Mouse (Mus musculus): ENCODE data around the gene Gper1.

Gene Gper1

DNA sequence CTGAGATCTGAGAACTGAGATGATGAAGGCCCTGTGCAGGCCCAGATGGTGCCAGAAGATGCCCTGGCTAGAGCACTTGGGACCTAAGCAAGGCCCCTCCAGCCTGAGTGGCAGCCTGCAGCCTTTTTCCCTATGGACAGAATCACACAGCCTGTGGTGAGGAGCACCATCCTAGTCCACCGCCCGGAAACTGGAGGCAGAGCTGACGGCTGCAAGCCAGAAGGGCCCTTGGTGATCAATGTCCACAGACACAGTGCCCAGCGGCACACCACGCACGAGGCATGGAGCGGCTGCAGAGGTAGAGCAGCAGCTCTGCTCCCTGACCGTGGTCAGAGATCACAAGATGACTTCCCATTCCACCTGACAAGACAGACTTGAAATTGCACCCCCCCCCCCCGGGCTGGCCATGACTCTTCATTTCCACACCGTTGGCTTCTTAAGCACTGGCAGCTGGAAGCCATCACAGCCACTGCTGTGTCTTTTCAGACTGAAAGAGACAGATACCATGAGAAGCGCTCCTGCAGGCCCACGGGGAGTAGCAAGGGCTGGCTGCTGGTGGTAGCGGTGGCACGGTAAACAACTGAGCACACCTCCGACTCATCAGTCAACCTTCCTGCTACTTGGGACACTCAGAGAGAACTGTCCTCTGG lies 11.2 kb upstream of the Gper1 start:
- DNase-seq (ENCODE audit: low spot score) = no peak

DNA sequence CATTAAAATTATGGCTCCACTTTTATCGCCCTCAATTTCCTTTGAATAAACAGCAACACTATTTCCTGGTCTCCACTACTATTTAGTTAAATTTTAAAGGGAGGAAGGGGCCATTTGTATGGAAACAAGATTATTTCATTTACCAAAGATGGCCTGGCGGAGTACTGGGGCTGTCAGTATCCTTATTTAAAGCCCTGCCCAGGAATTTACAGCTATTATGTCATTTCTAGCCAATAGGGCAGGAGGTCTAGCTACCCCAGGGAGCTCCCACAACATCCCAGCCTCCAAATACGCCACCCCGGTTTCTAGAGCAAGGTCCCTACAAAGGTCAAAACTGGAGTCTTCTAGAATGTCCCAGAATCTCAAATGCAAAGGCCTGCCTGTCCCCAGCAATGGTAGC lies 9.4 kb upstream of the Gper1 start:
- DNase-seq (ENCODE audit: low spot score) = no peak

DNA sequence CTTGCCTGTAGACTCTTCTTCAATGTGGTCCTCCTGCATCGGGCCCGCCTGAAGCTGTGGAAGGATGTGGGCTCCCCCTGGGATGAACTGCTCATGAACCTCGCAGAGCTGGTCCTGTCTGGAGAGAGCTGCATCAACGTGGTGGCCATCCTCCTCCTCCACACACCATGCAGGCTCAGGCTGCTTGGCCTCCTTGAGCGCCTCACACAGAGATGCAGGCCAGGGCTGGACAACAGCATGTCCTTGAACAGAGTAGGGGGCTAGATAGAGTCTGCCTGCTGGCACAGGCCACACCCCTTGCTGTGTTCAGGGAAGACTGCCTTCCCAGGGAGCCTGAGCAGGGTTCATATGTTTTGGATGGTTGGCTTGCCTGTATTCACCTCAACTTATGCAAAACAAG lies 8.0 kb upstream of the Gper1 start:
- no peak for DNase-seq (ENCODE audit: low spot score)

- DNase-seq (ENCODE audit: low spot score) = no peak
Observed at GRCm38 (mm10) chr5:139416942-139417341, 6.0 kb upstream of the Gper1 start.

GRCm38 (mm10) chr5:139417480-139417879 lies 5.5 kb upstream of the Gper1 start:
- DNase-seq (ENCODE audit: low spot score) = no peak

DNA sequence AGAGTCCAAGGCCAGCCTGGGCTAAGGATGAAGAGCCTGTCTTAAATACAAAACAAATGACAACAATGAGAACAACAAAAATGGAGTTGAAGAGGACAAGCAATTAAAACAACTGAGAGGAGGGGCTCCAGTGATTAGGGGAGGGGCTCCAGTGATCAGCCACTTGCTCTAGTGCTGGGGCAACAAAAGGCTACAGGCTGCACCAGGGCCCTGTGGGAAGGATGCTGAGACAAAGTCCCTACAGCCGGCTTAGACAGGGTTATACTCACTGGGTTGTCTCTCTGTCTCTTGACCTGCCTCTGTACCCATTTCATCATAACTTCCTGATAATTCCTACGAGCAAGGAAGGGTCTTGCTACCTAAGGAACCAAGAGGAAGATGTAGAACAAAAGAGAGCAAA lies 4.8 kb upstream of the Gper1 start:
- DNase-seq (ENCODE audit: low spot score) = no peak

- DNase-seq (ENCODE audit: low spot score) = no peak
Observed at GRCm38 (mm10) chr5:139418633-139419032, 4.3 kb upstream of the Gper1 start.

DNA sequence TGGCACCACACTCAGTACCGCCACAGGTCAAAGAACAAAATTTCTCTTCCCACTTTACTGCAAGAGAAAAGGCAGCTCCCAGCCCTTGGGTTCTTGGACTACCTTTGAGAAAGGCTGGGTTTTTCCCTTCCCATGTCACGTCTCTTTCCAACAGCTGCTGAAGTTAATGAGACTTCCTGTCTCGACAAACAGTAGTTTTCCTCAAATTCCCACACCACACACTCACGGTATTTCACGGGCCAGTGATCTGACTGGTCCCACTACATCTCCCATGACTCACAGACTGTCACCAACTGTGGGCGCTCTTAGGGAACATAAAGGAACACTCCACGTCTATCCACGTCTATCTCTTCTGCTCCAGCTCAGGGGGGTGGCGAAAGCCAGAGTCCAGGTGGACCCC lies 2.2 kb downstream of the Gper1 start:
- no peak for DNase-seq (ENCODE audit: low spot score)

DNA sequence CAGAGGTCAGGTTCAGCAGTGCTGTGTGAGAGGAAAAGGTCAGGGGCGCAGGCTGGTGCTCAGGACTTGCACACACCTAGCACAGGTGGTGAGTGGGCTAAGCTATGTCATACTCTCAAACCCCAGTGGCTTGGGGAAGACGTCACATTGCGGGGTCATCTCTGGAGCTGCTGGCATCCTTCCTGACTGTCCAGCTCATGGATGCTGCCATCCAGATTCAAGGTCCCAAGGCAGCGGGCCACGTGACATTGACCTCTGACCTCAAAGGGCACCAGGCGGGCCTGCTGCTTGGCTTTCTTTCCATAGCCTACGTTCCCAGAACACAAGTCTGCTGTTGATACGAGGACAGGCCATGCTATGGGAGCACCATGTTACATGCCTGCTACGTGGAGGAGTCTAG lies 4.0 kb downstream of the Gper1 start:
- no peak for DNase-seq (ENCODE audit: low spot score)

DNA sequence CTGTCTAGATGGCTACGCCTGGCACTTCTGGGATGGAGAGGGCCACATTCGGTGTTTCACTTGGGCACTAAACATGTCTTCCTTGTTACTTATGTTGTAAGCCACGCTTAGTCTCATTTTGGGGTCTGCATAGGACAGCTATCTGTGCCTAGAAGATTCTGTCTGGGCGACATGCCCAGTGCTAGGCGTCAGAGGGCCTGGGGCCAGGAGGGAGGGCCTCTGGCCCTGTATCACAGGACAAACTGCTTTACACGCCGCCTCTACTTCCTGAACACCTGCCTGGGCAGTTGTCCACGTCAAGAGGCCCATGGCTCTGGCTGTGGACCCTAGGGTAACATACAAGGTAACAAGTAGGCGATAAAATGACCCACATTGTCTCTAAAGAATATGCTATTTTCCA lies 5.0 kb downstream of the Gper1 start:
- DNase-seq (ENCODE audit: low spot score) = no peak

- no peak for DNase-seq (ENCODE audit: low spot score)
Observed at GRCm38 (mm10) chr5:139429818-139430341, 6.9 kb downstream of the Gper1 start.

GRCm38 (mm10) chr5:139432333-139432732 lies 9.4 kb downstream of the Gper1 start:
- DNase-seq (ENCODE audit: low spot score) = no peak

- DNase-seq (ENCODE audit: low spot score) = no peak
Observed at GRCm38 (mm10) chr5:139432747-139433508, 10.0 kb downstream of the Gper1 start.

DNA sequence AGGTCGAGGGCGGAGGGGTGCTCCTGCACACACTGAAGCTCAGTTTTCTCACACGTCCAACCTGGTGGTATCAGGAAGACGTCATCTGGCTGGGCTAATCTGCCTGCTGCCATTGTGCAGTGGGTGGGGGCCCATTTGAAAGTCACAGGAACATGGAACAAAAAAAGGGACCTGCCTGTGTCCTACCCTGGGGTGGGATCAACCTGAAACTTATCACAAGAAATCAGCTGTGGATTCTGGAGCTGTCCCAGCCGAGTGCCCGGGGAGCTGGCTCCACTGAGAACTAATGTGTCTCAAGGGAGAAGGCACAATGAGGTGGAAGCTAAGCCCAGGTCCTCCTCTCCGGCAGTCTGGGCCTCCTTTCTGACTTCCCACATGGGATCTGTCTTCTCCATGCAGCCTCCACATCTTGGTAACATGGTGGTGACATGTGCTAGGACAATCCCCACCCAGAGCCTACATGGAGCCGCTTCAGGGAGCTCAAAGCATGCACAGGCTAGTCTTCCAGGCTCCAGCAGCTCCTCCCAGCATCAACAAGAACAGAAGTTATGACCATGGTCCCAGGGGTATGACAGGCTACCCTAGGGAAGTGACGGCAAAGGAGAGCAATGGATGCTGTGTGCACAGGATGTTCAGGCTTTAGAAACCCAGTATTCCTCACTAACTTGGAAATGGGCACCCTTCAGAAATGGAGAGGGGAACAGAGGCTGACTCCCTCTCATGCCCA lies 11.1 kb downstream of the Gper1 start:
- no peak for DNase-seq (ENCODE audit: low spot score)

DNA sequence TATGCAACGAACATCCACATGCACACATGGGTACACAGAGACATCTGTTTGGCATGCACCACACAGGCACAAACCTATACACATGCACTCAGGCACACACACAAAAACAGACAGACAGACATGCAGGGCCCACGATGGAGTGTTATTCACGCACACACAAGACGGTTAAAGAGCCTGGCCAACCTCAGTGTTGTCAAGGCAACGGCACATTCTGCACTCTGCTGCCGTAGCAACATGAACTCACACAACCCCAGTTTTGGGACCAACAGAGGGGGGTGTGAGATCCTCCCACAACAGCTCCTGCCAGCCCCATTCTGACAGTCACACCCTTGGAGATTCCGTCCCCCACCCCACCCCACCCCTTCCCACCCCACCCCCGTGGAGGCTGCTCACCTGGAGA lies 12.0 kb downstream of the Gper1 start:
- DNase-seq (ENCODE audit: low spot score) = no peak

DNA sequence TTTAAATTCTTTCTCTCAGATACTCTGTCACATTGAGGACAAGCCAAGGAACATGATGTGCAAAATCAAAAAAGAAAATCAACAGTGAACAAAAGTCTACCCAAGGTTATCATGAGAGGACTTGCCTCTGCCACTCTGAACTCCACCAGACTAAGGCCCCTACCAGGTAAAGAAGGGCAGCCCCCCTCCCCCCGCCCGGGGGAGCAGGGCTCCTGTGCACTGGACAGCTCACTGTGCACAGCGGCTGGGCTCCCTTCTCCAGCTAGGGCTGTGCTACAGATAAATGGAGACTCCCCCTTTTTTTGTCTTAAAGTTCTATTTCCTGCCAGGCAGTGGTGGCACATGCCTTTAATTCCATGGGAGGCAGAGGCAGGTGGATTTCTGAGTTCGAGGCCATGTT lies 14.8 kb downstream of the Gper1 start:
- no peak for DNase-seq (ENCODE audit: low spot score)

DNA sequence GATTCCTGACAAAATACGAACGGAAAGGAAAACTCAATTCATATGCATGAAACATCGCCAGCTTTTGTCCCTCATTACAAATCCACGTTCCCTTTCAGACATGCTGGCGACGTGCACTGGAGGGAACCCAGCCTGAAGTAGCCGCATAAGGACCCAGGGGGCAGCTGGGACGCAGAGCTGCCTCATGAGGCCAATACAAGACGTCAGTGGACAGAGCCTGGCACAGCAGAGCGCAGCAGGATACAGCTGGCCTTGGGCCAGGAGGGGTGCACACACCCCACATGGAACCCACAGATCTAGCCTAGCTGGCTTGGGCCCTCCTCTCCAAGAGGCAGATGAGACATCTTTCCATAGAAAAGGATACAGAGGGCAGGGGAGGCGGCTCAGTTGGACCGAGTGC lies 15.5 kb downstream of the Gper1 start:
- DNase-seq (ENCODE audit: low spot score) = no peak

DNA sequence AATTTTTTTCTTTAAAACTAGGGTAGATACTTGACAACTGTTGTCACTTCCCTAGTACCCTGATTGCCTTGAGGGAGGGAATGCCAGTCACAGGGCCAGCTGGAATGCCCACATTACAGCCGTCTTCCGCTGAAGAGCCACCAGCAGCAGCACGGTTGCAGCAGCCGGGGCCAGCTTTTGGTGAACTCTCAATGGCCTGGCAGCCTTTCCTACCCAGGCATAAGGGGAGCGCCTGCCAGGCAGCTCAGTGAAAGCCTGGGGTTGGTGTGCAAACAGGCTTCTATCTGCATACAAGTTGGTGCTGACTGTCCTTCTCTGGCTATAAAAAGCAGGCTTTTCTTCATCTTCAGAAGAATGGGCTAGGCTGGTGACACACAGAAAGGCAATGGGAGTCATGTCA lies 17.5 kb downstream of the Gper1 start:
- no peak for DNase-seq (ENCODE audit: low spot score)

GRCm38 (mm10) chr5:139440926-139441725 lies 18.2 kb downstream of the Gper1 start:
- DNase-seq (ENCODE audit: low spot score) = no peak

DNA sequence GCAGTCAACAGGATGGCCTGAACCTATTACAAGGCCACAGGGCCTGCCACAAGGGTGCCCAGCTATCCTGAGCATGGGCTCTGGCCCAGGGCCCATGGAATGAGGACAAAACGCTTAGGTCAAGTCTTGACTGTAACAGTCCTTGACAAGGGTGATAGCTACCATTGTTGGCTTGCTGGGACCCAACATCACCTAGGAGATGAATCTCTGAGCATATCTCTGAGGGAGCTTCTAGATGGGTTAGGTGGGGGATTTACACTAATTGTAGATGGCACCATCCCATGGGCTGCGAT lies 18.7 kb downstream of the Gper1 start:
- no peak for DNase-seq (ENCODE audit: low spot score)

DNA sequence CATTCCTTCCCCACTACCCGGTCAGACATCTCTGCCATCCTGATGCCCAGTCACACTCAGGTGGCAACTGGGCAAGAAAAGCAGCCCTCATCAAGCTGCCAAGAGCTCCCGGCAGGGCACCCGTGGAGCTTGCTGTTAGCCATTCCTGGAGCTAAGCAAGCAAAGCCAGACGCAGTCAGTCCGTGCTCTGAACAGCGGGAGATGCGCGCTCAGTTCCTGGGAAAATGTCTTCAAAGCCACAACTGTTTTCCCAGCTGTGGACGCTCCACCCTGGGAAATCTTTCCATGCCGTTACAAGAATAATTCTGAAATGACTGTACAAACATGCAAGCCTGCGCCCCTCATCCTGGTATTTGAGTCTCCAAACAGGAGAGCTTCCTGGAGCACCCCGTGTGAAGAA lies 19.5 kb downstream of the Gper1 start:
- DNase-seq (ENCODE audit: low spot score) = no peak

DNA sequence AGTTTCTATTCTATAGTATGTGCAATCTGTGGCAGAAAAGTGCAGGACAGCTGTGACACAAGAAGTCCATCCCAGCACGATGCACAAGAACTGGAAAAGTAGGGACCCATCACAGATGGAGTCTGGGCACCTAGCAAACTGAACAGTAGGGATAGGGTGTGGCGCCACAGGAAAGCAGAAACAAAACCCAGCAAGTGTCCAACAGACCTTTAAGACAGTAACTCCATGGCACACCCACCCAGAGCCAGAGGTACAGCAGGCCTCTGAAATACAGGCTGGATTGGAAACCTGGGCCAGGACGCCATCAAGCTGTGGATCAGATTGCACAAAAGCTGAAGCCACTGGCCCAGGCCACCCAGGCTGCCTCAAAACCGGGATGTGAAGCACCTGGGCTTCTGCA lies 20.0 kb downstream of the Gper1 start:
- DNase-seq (ENCODE audit: low spot score) = no peak

Data from ovary, postnatal 10 days (tissue).